Mouse (Mus musculus) ES-Bruce4 (cell line): ENCODE data around the gene Gdf7. TPM values are rescaled to one million over a fixed set of nuclear protein-coding genes. Genes with fewer than 3 reads are reported as not detected.
A peak's percentile ranks its signal among the peaks of the same experiment; 100 is the strongest.

Experiments used
- H3K27ac ChIP-seq: 2 replicates; pipeline ENCODE4 v1.5.1; 2012; ENCODE audit warnings: low read length, inconsistent platforms; ENCODE audit not compliant: insufficient read depth
- H3K27me3 ChIP-seq: 2 replicates; pipeline ENCODE4 v1.6.1; 2012; ENCODE audit warnings: mild to moderate bottlenecking, low read length, inconsistent platforms; ENCODE audit not compliant: control insufficient read depth, poor library complexity, insufficient read depth, severe bottlenecking
- H3K36me3 ChIP-seq: 2 replicates; pipeline ENCODE4 v1.6.1; 2012; ENCODE audit warnings: inconsistent platforms, mild to moderate bottlenecking, low read length, moderate library complexity; ENCODE audit not compliant: control insufficient read depth, poor library complexity, insufficient read depth, severe bottlenecking
- H3K4me1 ChIP-seq: one replicate; pipeline ENCODE4 v1.8.1; 2011; ENCODE audit warnings: low read length; ENCODE audit not compliant: control insufficient read depth, insufficient read depth
- H3K4me3 ChIP-seq: 2 replicates; pipeline ENCODE4 v1.5.1; 2011; ENCODE audit warnings: low read depth, mild to moderate bottlenecking, low read length
- H3K9ac ChIP-seq: 2 replicates; pipeline ENCODE4 v1.6.1; 2012; ENCODE audit warnings: low read depth, mild to moderate bottlenecking, inconsistent platforms; ENCODE audit not compliant: poor library complexity, severe bottlenecking
- H3K9me3 ChIP-seq: replicated peaks from 2 replicates; pipeline ENCODE4 v1.6.1; 2012; ENCODE audit warnings: mild to moderate bottlenecking, low read length, inconsistent platforms; ENCODE audit not compliant: control insufficient read depth, poor library complexity, insufficient read depth, severe bottlenecking
- CTCF ChIP-seq: IDR thresholded peaks from one replicate; pipeline ENCODE4 v1.8.1; 2011; ENCODE audit warnings: low read depth, low read length
- EP300 ChIP-seq: IDR thresholded peaks from 2 replicates; pipeline ENCODE4 v1.6.1; 2011; ENCODE audit warnings: low read depth, low read length; ENCODE audit not compliant: insufficient read depth
- POLR2A ChIP-seq: IDR thresholded peaks from one replicate; pipeline ENCODE4 v1.8.1; 2011; ENCODE audit warnings: low read length; ENCODE audit not compliant: insufficient read depth
- polyA plus RNA-seq: library from polyadenylated mRNA; stranded (reverse); fragments of >200 nt; gene quantifications from 2 replicates; pipeline ENCODE4 v1.2.4, GENCODE M21; 2011; ENCODE audit warnings: low read depth; ENCODE audit not compliant: missing spikeins, insufficient read depth, insufficient read length

The Gdf7 gene
- polyA plus RNA-seq, 1 experiment, result not detected

GRCm38 (mm10) chr12:8331489-8332173 is 29.9 kb upstream of the Gdf7 start:
- H3K27ac ChIP-seq, result no peak overlapping the region

DNA sequence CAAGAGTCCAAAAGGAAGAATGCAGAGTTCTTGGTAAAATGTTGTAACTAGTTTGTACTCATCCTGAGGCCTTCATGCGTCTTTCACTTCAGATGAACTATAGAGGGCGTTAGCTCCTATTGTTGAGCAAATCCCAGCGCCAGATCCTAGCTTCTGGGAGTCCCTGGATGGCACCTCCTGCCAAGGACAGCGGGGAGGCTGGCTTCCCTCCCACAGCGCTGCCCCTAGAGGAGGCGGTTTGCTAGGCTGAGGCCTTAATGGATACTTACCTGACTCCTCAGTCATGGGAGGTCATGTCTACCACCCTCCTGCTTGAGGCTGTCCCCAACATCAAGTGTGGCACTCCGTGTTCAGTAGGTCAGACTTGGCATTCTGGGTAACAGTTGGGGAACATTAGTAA is 27.5 kb upstream of the Gdf7 start:
- Histone ChIP-seq H3K27ac (no peak overlapping the region), H3K36me3 (peaks cover 4% of the 10 kb centered on the region; the same call in 1 of the 2 replicates), H3K4me3 (no peak overlapping the region), H3K9me3 (no peaks in the 10 kb centered on the region), H3K4me1 (no peaks in the 10 kb centered on the region), H3K9ac (no peak overlapping the region), H3K27me3 (no peaks in the 10 kb centered on the region)
- TF ChIP-seq EP300 (no peak), CTCF (no peak), POLR2A (no peak)

More at GRCm38 (mm10) chr12:8331489-8332173, 29.9 kb upstream of the Gdf7 start:
- Histone ChIP-seq H3K36me3 (peaks cover 9% of the 10 kb centered on the region; the same call in 1 of the 2 replicates), H3K4me1 (no peaks in the 10 kb centered on the region), H3K4me3 (no peak overlapping the region), H3K9ac (no peak overlapping the region), H3K9me3 (no peaks in the 10 kb centered on the region), H3K27me3 (no peaks in the 10 kb centered on the region)
- TF ChIP-seq POLR2A, result no peak
- TF ChIP-seq CTCF, result no peak
- no peak for TF ChIP-seq EP300

DNA sequence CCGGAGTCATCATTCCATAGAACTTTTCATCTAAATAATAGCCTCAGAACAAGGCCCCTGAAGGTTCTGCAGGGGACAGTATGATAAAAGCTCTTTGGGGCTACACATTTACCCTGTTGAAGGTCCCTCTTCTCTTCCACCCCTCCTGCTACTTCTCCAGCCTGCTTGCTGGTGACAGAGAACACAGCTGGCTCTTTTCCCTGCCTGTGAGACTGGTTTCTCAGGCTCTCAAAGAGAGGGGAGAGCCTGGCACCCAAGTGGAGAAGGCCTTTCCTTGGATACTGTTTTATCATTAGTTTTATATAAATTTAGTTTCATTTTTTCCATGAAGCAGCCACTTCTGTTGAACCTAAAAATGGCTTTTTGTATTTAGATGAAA is 25.9 kb upstream of the Gdf7 start:
- peaks cover 4% of the 10 kb centered on the region; the same call in 1 of the 2 replicates for H3K36me3 ChIP-seq
- TF ChIP-seq CTCF (no peak), POLR2A (no peak), EP300 (no peak)
- H3K4me3 ChIP-seq, result no peak overlapping the region
- no peak overlapping the region for H3K9ac ChIP-seq
- no peaks in the 10 kb centered on the region for H3K4me1 ChIP-seq
- no peaks in the 10 kb centered on the region for H3K9me3 ChIP-seq
- H3K27ac ChIP-seq, result no peak overlapping the region
- H3K27me3 ChIP-seq, result no peaks in the 10 kb centered on the region

DNA sequence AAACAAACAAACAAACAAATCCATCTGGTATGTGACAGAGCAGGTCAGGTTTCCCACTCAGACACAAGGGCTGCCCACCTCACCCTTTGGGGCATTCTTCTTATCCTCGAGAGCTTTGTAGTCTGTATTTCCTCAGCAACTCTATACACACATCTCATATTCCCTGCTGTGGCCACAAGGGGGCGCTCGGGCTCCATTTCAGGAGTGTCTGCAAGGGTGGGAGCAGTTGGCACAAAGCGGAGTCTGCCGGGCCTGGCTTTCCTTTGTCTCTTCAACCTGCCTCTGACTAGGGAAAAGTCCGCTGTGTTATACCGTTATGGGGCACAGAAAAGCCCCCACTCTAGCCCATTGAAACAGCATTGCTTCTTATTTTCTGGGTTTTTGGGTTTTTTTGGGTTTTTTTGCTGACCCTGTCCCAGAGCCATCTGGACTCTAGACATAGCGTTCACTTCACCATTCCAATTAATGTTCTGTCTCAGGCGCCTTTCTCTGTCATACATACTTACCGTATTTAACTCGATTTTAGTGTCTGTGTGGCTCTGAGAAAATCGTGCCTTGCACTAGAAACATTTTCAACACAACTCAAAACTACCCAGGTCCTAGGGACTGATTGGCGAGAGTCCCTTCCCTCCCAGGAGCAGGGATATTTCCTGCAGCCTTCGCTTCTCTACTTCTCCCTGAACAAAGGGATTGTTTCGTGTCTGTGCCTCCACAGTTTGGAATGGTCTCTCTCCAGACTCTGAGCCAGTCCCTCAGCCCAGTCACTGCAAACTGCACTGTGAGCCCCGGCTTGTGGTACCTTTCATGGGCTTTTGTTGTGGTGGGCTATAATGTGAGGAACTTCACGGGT is 25.3 kb upstream of the Gdf7 start:
- no peaks in the 10 kb centered on the region for H3K9me3 ChIP-seq
- no peaks in the 10 kb centered on the region for H3K27me3 ChIP-seq
- no peak overlapping the region for H3K27ac ChIP-seq
- no peaks in the 10 kb centered on the region for H3K4me1 ChIP-seq
- TF ChIP-seq EP300 (0 out of 2 replicates have a peak, but pooled peaks have one; percentile 52), POLR2A (no peak), CTCF (peak; percentile 86)
- H3K9ac ChIP-seq, result no peak overlapping the region
- no peak overlapping the region for H3K4me3 ChIP-seq
- peaks cover 6% of the 10 kb centered on the region for H3K36me3 ChIP-seq

DNA sequence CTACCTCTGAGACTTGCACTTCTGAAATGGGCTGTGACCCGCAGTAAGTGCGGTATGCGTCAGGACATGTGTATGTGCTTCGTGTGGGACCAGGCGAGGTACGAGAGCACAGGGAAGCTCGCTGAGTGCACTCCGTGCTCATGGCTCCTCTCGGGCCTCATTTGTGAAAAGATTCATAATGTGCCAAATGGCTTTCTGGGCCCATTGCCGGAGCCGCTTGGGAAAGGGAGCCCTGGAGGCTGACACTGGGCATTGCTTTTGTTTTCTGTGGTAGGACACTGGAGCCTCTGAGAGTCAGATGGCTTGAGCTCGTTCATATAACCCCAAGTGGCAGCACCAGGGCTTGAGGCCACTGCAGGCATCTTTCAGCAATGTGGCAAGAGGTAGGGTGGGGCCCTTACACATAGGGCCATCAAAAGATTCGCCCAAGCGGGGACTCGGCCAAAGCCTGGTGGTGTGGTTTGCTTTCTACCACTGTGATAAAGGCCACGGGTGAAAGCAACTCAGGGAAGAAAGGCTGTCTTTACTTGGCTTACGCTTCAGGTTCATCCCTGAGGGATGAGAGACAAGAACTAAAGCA is 24.3 kb upstream of the Gdf7 start:
- TF ChIP-seq CTCF (no peak), POLR2A (no peak), EP300 (no peak)
- H3K27me3 ChIP-seq, result no peaks in the 10 kb centered on the region
- no peak overlapping the region for H3K9ac ChIP-seq
- H3K27ac ChIP-seq, result no peak overlapping the region
- no peak overlapping the region for H3K4me3 ChIP-seq
- peaks cover 13% of the 10 kb centered on the region for H3K36me3 ChIP-seq
- no peaks in the 10 kb centered on the region for H3K9me3 ChIP-seq
- no peaks in the 10 kb centered on the region for H3K4me1 ChIP-seq
